Mouse (Mus musculus) frontal cortex, postnatal 36 days (tissue): ENCODE results near the gene Sclt1.
A peak's percentile ranks its signal among the peaks of the same experiment; 100 is the strongest.

Experiments used
- DNase-seq, 2 experiments: peaks; one replicate each; pipeline ENCODE4 v3.0.0; 2022; ENCODE audit warnings: low spot score in 2 of 2

Sclt1 gene

GRCm38 (mm10) chr3:41606330-41606664 lies 136.0 kb downstream of the Sclt1 start:
- no peak for DNase-seq

GRCm38 (mm10) chr3:41605601-41606329 lies 136.5 kb downstream of the Sclt1 start:
- no peak for DNase-seq

DNA sequence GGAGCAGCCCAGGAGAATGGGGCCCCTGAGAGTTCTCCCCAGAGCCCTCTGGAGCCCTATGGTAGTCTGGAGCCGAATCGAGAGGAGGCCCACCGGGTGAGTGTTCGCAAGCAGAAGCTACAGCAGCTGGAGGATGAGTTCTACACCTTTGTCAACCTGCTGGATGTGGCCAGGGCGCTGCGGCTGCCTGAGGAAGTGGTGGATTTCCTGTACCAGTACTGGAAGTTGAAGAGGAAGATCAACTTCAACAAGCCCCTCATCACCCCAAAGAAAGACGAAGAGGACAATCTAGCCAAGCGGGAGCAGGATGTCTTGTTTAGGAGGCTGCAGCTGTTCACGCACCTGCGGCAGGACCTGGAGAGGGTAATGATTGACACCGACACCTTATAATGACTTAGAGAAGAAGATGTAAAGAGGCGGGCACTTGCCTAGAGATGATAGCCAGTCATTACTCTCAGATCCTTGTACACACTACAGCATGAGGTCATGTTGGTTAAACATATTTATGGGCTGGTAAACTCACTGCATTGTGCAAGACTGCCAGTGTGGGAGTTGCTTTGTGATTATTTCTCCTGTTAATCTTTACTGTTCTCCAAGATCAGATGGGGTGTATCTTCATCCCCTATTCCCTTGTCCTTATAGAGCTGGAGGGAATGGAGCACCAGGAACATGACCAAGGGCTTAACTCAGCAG lies 137.5 kb downstream of the Sclt1 start:
- no peak for DNase-seq

GRCm38 (mm10) chr3:41603470-41604019 lies 138.8 kb downstream of the Sclt1 start:
- no peak for DNase-seq

GRCm38 (mm10) chr3:41602933-41603332 lies 139.4 kb downstream of the Sclt1 start:
- DNase-seq, result no peak

DNA sequence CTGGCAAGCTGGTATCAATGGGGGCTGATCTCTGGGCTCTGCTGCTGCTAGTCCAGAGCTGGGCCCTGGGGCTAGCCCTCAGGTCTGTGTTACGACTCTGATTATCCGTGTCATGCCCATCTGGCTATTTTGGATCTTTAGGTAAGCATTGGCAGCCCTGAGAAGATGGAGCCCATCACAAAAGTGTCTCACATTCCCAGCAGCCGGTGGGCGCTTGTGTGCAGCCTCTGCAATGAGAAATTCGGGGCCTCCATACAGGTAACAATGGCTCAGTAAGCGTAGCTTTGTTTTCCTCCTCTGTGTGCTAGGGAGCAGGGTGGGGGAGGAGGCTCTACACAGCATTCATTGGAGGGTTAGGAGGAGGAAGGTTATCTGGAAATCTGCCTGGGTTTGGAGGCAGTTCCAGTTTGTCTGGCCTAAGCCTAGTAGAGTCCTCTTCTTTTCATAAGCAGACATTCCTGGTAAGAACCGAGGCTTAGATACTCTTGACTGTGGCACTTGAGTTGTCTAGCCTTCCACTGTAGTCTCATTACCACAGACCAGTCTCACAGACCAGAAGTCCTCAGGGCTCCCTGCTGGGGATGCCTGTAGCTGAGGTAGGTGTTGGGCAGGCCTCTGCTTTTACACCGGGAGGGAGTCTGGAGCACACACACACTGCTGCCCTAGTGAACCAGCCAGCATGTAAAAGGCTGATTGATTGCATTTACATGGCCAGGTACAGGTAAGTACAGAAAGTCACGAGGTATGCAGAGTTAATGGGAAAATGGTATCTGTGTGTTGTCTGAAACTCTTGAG lies 140.9 kb downstream of the Sclt1 start:
- no peak for DNase-seq

GRCm38 (mm10) chr3:41599806-41600589 lies 142.3 kb downstream of the Sclt1 start:
- DNase-seq, result peak in 1 of 2 experiments; percentile 56

- no peak for DNase-seq
Observed at GRCm38 (mm10) chr3:41599226-41599625, 143.1 kb downstream of the Sclt1 start.

DNA sequence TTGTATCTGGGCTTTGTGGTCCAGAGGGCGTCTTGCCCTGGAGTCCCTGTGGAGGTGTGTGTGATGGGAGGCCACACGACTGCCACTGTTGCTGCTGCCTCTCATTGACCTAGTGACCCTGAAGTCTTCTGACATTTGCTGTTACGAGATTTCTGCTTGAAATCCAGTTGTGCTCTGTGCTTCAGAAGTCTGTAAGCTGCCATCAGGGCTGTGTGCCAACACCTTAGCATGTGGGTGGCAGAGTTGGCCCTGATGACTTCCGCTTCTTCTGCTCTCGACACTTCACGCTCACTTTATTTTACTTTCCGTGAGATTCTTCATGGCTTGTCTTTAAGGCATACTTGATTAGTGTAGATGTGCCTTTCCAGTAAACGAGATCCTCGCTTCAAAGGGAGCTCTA lies 143.9 kb downstream of the Sclt1 start:
- DNase-seq, result no peak

DNA sequence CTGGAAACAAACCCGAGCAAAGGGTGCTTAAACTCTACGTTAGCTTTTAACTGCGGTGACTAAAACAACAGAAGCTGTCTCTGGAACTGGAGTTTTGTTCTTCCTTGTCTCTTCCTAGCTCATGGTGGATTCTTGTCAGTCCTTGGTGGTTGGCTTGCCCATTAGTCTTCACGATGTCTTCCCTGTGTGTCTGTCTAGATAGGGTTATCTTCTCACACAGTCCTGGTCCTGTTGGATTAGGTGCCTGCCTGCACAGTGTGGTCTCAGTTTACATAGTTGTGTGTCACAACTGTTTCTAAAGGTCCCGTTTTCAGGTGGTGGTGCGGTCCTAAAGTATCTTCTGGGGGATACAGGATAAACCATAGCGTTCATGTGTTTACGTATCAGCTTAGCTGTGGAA lies 145.3 kb downstream of the Sclt1 start:
- no peak for DNase-seq

DNA sequence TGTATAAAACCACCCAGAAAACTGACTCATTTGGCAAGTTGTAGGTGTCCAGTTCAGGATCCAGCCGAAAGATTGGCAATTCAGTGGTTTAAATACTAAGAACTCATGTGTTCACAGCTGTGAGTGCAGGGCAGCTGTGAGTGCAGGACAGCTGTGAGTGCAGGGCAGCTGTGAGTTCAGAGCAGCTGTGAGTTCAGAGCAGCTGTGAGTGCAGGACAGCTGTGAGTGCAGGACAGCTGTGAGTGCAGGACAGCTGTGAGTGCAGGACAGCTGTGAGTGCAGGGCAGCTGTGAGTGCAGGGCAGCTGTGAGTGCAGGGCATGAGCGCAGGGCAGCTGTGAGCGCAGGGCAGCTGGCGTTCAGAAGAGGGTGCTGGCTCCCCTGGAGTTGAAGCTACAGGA lies 147.3 kb downstream of the Sclt1 start:
- DNase-seq, result no peak

GRCm38 (mm10) chr3:41594097-41594879 lies 148.0 kb downstream of the Sclt1 start:
- DNase-seq, result no peak

GRCm38 (mm10) chr3:41592805-41593204 lies 149.5 kb downstream of the Sclt1 start:
- DNase-seq, result no peak

DNA sequence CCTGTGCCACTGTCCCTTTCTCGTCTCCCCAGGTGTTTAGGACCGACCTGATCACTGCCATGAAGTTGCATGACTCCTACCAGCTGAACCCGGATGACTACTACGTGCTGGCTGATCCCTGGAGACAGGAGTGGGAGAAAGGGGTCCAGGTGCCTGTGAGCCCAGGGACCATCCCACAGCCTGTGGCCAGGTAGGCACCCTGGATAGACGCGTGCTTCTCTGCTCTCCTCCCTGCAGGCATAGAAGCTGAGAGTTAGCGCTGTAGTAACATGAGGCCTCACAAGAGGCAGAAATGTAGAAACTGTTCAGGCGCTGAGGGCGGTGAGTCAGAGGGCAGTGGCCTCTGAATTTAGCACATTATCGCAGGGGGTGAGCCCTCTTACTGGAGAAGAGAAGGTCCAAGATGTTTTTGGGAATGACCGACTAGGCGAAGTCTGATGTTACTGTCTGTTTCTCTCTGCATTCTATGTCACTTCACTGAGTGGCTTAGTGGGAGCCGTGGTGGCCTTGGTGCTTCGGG lies 150.6 kb downstream of the Sclt1 start:
- DNase-seq, result no peak

- no peak for DNase-seq
Observed at GRCm38 (mm10) chr3:41590695-41591559, 151.4 kb downstream of the Sclt1 start.

- no peak for DNase-seq
Observed at GRCm38 (mm10) chr3:41589988-41590387, 152.3 kb downstream of the Sclt1 start.

DNA sequence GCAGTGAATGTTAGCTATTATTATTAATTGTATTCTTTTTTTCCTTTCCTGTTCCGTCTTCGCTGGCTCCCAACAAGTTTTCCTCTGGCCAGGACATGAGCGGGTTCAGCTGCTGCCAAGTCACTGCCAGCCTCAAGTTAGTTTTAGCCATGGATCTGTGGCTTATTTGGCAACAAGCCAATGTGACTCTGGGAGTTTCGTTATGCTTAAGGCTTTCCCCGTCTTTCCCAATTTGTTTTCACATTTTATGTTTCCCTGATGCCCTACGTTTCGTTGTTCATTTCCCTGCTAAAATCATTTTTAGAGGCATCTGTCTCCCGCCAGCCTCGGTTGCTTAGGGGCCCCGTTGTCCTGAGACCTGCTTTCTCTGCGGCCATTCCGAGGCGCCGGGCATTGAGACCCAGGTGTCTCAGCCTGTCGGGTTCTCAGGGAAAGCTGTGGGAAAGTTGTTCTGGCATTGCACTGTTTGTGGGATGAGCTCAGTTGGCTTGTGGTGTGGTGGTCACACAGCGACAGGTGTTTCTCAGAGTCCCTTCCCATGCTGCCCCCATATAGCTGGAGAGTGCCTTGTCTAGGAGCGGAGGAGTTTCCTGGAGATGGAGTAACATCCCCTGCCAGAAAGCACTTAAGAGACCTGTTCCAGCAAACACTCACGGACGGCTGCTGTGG lies 152.9 kb downstream of the Sclt1 start:
- DNase-seq, result no peak

GRCm38 (mm10) chr3:41588495-41588894 lies 153.8 kb downstream of the Sclt1 start:
- DNase-seq, result no peak

DNA sequence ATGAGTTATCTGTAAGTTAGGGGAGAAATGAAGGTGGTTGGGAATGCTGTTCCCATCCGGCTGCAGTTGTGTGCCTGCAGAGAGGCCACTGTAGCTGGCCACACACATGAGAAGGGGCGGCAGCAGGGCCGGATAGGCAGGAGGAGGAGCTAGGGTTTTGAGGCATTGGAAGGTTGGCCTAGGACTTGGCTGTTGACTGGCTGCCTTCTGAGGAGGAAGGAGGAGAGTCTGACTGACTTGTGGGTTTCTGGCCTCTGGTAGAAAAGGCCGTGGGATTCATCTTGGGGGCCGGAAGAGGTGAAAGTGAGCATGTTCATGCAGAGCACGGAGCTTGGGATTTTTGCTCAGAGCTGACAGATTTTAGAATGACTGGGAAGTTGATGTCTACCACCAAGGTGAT lies 154.7 kb downstream of the Sclt1 start:
- no peak for DNase-seq
